In genomic region chr15:96937623-96938022, GRCm38 (mm10) we compare ENCODE assay signal across 20 mouse cellular contexts.
DNase-seq lines count a peak whose midpoint lies in the region; ATAC-seq and TF ChIP-seq lines count a peak whose summit lies in the region.
"Had no signal": no experiment of that assay in that cellular context is flagged by ENCODE, and none has a peak within 500 bp of the region (broad histone marks: within the 10 kb centered on the region; RNA-seq: fewer than 3 reads in every experiment).

No protein-coding gene starts in this region.

- TF ChIP-seq CTCF in heart, postnatal 0 days (IDR thresholded peaks at IDR 0.05; ENCODE audit: low read depth), result no peak

- peak overlapping the region; percentile 20; the same call in 1 of the 2 replicates for H3K9ac ChIP-seq in heart, embryonic 13.5 days
- no peak overlapping the region for H3K9ac ChIP-seq in heart, postnatal 0 days (replicated peaks; ENCODE audit: low read depth, low read length)
- no peak overlapping the region for H3K9ac ChIP-seq in neural tube, embryonic 15.5 days (replicated peaks)
- H3K9ac ChIP-seq: embryonic facial prominence, embryonic 15.5 days; forebrain, embryonic 15.5 days; hindbrain, embryonic 15.5 days had no signal

- intact Hi-C loops in heart, postnatal 25 days (cut with DNase I), result loop anchor here (5.0 kb wide), 2 partner anchors 270 to 395 kb away; no protein-coding TSS in a partner anchor

- WGBS in heart, embryonic 13.5 days, result 11% methylated on average over 6 of the region's 6 CpGs
- 9% methylated on average over 6 of the region's 6 CpGs for WGBS in heart, postnatal 0 days
- WGBS in neural tube, embryonic 15.5 days, result 80% methylated on average over 6 of the region's 6 CpGs

- no peak for ATAC-seq in heart, embryonic 13.5 days (ENCODE audit: extremely low read depth, insufficient number of reproducible peaks, low FRiP score, low TSS enrichment)
- ATAC-seq in heart, postnatal 0 days (ENCODE audit: insufficient read depth, low read depth), result 0 out of 2 replicates have a peak, but pooled peaks have one; percentile 9
- no peak for ATAC-seq in neural tube, embryonic 15.5 days (ENCODE audit: low FRiP score)

- 0 out of 2 replicates have a peak overlapping the region, but pooled peaks have one; percentile 8 for H3K27ac ChIP-seq in heart, embryonic 13.5 days (replicated peaks)
- H3K27ac ChIP-seq in heart, postnatal 0 days (ENCODE audit: low read depth), result no peak overlapping the region
- H3K27ac ChIP-seq in neural tube, embryonic 15.5 days (replicated peaks), result no peak overlapping the region
- H3K27ac ChIP-seq: embryonic facial prominence, embryonic 15.5 days; forebrain, embryonic 15.5 days; hindbrain, embryonic 15.5 days had no signal

- DNase-seq in heart, postnatal 25 days (ENCODE audit: low spot score), result no peak
- peak; percentile 33 for DNase-seq in heart, postnatal 0 days (ENCODE audit: low spot score)
- DNase-seq in heart, postnatal 4 days, result no peak
- DNase-seq in neural tube, embryonic 10.5 days (ENCODE audit: extremely low spot score, low spot score), result peak; percentile 7
- DNase-seq in kidney, adult 9 months, result no peak
- DNase-seq: adrenal gland, postnatal 10 days; B cell, adult 2 months; cerebellum, adult 11 months; cerebellum, adult 8-10 months; cerebellum, postnatal 14 days; embryo, embryonic 11 days; gastrocnemius, postnatal 14 days; heart, postnatal 10 days; kidney, adult 2 months had no signal

- no peaks in the 10 kb centered on the region for H3K9me3 ChIP-seq in heart, embryonic 13.5 days
- H3K9me3 ChIP-seq in heart, postnatal 0 days (replicated peaks; ENCODE audit: control insufficient read depth, low read length), result no peaks in the 10 kb centered on the region
- H3K9me3 ChIP-seq in neural tube, embryonic 15.5 days (replicated peaks), result no peaks in the 10 kb centered on the region
- H3K9me3 ChIP-seq: embryonic facial prominence, embryonic 15.5 days; forebrain, embryonic 15.5 days; hindbrain, embryonic 15.5 days had no signal

- peaks cover 19% of the 10 kb centered on the region for H3K4me1 ChIP-seq in heart, embryonic 13.5 days
- H3K4me1 ChIP-seq in heart, postnatal 0 days (ENCODE audit: control insufficient read depth, insufficient read depth), result peaks cover 10% of the 10 kb centered on the region
- 0 out of 2 replicates have a peak, but pooled peaks cover 7% of the 10 kb centered on the region for H3K4me1 ChIP-seq in neural tube, embryonic 15.5 days

- H3K4me2 ChIP-seq in heart, embryonic 13.5 days, result no peak overlapping the region
- H3K4me2 ChIP-seq in heart, postnatal 0 days (ENCODE audit: low read depth, low read length), result no peak overlapping the region
- H3K4me2 ChIP-seq in neural tube, embryonic 15.5 days, result no peak overlapping the region
- H3K4me2 ChIP-seq: embryonic facial prominence, embryonic 15.5 days; forebrain, embryonic 15.5 days; hindbrain, embryonic 15.5 days had no signal

- H3K4me3 ChIP-seq in heart, embryonic 13.5 days, result no peak overlapping the region
- H3K4me3 ChIP-seq in heart, postnatal 0 days (ENCODE audit: low read depth, low read length), result no peak overlapping the region
- H3K4me3 ChIP-seq in neural tube, embryonic 15.5 days (replicated peaks), result no peak overlapping the region
- H3K4me3 ChIP-seq: embryonic facial prominence, embryonic 15.5 days; forebrain, embryonic 15.5 days; hindbrain, embryonic 15.5 days had no signal

- H3K36me3 ChIP-seq in heart, embryonic 13.5 days, result no peaks in the 10 kb centered on the region
- H3K36me3 ChIP-seq in heart, postnatal 0 days (replicated peaks; ENCODE audit: control insufficient read depth, insufficient read depth, low read length), result no peaks in the 10 kb centered on the region
- no peaks in the 10 kb centered on the region for H3K36me3 ChIP-seq in neural tube, embryonic 15.5 days
- H3K36me3 ChIP-seq: embryonic facial prominence, embryonic 15.5 days; forebrain, embryonic 15.5 days; G1E; hindbrain, embryonic 15.5 days had no signal

- H3K27me3 ChIP-seq in heart, embryonic 13.5 days (replicated peaks), result no peaks in the 10 kb centered on the region
- no peaks in the 10 kb centered on the region for H3K27me3 ChIP-seq in heart, postnatal 0 days (ENCODE audit: control insufficient read depth, insufficient read depth, low read length)
- no peaks in the 10 kb centered on the region for H3K27me3 ChIP-seq in neural tube, embryonic 15.5 days (replicated peaks)
- H3K27me3 ChIP-seq: forebrain, embryonic 15.5 days; hindbrain, embryonic 15.5 days had no signal

- TF ChIP-seq EP300 in heart, postnatal 0 days (IDR thresholded peaks at IDR 0.05; ENCODE audit: low read depth), result no peak

Comparison
In these comparisons a context has a peak if more than half of its experiments do, and no peak if none do; other contexts are left out.
1. DNase-seq: peak in heart, postnatal 0 days (single experiment) and neural tube, embryonic 10.5 days (single experiment); none in heart, postnatal 25 days (single experiment), heart, postnatal 4 days (single experiment) and kidney, adult 9 months (single experiment).